Mouse (Mus musculus) right cerebral cortex, postnatal 25 days (tissue): ENCODE measurements around the gene Rnf180.

ENCODE experiments used
- DNase-seq: peaks from one replicate; pipeline ENCODE4 v3.0.0; 2022

The Rnf180 gene

DNA sequence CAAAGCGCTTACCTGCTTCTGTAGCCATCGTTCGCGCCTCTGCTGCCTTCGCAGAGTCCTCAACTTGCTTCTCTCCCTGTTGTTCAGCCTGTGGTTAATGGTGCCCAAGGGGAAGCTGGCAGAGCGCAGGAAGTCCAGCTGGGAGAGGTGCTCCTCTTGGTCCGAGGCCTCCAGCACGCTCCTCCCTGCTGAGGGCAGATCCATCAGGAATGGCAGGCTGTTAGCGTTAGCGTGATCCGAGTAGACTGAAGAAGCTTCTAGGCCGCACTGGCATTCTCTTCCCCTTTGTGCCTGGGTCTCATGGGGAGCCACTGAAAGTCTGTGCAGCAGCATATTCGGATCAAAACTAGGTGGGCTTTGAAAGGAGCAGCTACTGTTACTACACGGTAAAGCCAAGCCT is 45.0 kb downstream of the Rnf180 start:
- no peak for DNase-seq

DNA sequence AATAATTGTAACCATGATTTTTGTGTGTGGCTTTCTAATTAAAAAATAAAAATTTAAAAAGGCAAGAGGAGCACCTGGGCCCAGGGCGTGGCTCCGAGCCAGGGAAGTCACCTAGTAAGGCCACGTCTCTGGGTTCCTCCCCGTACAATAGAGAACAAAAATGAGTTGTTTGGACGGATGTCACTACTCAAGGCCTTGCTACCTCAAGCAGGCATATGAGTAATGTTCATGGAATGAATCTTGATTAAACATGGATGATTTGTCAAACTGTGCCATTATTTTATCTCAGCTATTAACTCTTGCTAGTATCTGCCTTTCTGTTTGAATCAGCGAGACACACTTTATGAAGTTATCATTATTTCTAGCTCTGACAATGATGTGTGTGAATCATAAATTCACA is 46.9 kb downstream of the Rnf180 start:
- DNase-seq: no peak

DNA sequence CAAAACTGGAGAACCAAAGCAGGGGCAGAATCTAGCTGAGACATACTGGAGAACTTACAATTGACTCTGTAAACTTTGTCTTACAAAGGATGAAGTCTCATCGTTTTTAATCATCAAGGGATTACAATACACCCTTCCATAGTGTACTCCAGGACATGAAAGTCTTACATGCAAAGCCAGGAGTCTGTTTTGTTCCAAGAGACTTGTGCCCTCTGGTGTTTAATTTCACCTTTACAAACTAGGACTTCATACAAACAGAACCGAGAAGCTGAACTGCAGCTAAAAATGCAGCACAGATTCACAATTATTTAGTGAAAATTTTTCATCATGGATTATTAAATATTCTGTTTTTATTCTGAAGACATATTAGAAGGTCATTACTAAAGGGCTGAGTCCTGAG is 53.8 kb downstream of the Rnf180 start:
- no peak for DNase-seq

DNA sequence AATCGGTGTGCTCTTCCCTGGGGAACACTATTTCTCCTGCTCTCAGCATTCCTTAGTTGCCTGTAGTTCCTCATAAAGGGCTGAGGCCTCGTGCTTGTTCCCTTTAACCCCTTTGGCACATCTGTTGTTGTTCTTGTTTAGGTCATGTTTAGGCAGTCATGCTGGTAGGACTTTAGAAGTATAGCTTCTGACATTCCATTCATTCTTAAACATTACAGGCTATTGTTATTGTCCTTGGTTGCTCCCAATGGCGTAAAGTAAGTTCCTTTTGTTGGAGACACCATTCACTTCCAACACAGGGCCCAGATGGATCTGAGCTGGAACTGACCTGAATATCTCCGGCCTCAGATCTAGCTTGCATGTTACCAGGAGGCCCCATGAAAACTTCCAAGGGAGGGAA is 67.5 kb downstream of the Rnf180 start:
- no peak for DNase-seq

DNA sequence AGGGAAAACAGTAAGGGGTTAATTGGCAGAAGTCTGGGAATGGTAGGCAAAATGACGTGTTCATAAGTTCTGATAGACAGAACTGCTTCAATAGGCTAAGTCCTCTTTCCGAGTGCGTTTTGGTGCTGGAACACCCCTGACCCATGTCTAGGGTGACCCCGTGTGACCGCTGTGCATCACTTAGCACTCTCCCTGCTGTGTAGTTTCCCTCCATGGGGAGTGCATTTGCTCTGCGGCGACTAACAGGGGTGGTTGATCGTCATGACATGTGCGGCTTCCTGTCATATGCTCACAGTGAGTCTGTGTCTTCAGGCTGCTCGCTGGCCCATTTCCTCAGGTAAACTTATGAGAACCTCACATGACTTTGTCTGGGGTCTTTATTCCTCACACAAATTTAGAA is 70.6 kb downstream of the Rnf180 start:
- DNase-seq: no peak

DNA sequence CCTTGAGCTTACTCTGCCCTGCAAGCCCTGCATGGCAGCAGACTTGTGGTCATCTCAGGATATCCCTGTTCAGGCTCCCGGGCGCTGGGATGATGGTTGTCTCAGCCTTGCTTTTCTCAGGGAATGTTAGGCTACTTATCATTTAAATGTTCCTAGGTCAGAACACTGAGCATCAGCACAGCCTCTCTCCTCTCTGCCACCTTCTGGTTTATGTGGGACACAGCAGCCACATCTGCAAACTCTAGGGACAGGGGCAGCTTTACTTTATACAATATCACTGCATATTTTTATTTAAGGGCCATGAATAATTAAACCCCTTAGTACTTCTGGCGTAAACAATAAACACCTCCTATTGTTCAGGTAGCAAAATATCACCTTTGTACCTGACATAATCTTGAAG is 71.5 kb downstream of the Rnf180 start:
- peak; percentile 22 for DNase-seq

DNA sequence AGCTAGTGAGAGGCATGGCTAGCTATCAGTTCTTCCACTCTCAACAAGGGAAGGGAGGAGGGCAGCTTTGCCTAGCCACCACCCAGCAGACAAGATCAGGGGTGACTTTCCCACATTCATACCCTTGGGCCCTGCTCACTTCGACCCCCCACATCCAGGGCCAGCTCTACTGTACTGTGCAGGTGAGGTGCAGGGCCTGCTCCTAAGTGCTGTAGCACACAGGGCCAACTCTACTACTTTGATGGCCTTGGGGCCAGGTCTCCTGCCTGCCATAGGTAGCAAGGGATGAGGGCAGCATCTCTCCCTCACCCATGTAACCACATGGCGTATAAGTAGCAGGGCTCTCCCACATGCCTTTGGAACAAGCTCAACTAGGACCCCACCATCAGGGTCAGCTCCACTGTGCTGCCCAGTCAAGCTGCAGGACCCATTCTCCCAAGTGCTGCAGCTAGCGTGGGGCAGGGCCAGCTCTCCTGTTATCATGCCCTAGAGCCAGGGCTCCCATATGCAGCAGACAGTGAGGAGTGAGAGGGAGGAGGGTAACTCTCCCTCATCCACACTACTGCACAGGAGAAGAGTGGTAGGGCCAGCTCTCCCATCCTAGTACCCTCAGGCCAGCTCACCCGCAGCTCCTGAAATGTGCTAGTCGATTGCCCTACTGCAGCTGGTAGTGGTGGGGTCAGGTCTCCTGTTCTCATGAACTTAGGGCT is 72.4 kb downstream of the Rnf180 start:
- DNase-seq: no peak

DNA sequence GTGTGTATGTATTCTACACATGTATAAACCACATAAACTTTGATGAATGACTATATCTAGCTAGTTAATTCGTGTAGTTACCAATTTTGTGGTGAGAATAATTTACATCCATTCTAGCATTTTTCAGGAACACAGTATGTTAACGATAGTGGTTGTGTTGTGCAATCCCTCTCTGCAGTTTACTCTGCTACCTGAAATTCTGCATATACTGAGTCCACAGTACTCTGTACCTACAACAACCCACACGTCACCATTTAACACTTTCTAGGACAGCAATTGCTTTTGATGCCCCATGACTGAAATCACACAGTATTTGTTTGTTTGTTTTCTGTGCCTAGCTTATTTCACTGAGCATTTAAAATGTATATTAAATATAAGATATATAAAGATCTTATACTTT is 83.9 kb downstream of the Rnf180 start:
- DNase-seq: no peak

DNA sequence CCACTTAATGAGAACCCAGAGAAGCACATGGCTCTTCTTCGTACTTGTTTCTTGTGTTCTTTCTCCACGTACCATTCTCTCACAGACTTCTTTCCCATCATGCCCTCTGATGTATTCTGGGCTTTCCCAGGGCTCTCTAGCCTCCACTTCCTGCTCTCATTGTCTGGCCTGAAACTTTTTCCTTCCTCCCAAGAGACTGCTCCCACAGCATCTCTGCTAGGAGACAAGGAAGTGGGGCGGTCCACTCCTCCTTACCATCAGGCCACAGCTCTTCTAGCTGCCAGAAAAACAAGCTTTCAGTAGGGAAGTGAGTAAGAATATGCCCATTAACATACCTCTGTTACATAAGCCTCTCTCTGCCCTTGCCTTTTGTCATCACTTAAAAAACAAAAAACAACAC is 90.8 kb downstream of the Rnf180 start:
- DNase-seq: no peak

DNA sequence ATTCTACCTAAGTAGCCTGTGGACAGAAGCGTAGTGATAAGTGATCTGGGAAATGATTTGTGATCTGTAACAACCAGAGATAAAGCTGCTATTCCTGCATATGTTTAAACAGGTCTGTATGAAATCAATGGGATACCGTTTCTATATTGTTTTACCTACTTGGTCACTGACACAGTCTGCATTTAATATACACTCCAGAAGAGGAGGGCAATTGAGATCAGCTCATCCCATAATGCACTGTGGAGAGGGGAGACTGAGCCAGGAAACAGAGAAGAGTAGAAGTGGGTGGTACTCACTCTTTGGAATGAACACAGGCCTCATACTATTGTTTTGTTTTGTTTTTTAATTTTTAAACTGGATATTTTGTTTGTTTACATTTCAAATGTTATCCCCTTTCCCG is 96.0 kb downstream of the Rnf180 start:
- DNase-seq: no peak

DNA sequence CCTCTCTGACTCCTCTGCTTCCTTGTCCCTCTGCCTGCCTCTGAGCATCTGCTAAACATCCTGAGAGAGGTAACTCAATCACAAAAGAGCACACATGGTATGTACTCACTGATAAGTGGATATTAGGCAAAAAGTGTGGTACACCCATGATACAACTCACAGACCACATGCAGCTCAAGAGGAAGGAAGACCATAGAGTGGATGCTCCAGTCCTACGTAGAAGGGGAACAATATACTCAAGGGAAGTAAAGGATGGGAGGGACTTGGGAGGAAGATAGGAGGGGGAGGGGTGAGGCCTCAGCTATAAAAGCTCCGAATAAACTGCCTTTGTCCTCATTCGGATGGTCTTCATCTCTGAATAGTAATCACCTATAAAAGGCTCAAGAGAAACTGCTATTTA is 96.6 kb downstream of the Rnf180 start:
- DNase-seq: no peak

DNA sequence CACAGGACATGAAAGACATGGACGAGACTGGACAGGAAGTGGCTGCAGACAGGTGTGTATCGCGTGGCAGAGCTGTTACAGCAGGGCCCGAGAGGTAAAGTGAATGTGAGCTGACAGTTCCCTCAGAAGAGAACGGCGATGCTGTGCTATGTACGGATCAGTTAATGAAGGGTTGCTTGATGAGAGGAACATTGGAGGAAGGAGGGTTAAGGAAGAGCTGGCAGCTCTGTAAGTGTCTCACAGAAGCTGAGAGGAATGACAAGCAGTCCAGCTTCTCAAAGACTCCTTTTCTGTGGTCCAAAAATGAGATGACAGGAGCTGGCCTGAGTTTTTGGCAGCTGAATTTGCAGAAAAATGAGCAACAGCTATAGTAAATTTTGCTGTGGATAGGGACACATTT is 101.0 kb downstream of the Rnf180 start:
- no peak for DNase-seq

DNA sequence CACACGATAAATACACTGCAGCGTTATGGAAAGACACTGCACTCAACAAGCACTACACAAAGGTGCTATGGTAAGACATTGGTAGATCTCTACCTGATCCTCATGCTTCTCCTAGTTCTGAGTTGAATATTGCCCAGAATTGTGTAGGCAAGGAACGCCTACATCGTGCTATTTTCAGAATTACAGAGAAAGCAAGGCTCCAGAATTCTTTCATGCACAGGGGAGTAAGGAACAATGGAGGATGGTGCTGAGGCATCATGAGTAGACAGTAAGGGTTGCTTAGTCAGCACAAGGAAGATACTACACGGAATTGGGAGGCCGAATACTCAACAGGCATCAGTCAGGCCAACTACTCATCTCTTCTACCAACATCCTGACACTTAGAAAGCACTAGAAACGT is 105.9 kb downstream of the Rnf180 start:
- no peak for DNase-seq

DNA sequence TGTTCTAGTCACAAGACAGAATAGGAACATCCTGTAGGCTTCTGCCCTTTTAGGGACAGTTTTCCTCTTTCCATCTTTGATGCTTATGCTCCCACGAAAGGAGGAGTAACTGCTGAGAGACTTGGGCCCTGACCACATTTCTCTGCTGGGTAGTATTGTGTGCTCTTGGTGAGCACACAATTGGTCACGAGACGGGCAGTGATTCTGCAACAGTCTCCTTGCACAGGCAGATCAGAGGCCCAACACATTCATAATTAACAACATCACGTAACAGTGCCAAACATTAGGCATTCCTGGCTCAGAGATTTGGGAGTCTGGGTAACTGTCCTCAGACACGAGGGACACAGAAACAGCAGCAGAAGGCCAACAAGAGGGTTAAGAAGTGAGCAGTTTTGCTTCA is 113.8 kb downstream of the Rnf180 start:
- DNase-seq: no peak

DNA sequence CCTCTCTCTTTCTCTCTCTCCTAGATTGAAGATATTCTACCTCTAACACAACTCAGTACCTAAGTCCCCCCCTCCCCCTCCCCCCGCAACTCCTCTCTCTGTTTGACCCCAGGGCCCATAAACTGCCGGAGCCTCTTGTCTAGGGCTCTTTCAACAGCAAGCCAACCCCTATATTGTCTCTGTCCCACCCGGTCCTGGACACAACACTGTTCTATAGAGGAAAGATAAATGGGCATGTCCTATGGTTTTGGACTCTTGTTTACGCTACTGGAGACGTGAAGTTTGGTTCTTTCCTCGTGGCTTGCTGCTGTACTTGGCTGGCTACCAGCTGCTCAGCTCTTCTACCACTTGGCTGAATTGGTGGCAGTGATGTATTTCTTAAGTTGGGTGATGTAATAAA is 129.2 kb downstream of the Rnf180 start:
- DNase-seq: no peak

DNA sequence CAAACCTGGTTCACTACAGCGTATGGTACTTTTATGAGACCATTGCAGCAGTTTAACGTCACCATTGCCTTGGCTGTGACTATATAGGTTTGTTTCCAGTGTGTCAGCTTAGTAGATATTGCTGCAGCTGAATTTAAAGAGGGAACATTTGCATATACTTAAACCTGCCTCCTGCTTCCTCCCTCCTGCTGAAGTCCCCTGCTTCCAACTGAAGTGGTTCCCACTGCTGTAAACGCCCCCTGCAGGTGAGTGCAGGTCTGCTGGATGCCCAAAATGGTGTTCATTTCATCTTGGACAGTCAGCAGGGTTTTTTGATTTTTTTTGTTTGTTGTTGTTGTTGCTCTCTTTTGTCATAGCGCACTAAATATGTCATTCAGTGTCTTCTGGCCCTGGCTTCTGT is 140.7 kb downstream of the Rnf180 start:
- no peak for DNase-seq

DNA sequence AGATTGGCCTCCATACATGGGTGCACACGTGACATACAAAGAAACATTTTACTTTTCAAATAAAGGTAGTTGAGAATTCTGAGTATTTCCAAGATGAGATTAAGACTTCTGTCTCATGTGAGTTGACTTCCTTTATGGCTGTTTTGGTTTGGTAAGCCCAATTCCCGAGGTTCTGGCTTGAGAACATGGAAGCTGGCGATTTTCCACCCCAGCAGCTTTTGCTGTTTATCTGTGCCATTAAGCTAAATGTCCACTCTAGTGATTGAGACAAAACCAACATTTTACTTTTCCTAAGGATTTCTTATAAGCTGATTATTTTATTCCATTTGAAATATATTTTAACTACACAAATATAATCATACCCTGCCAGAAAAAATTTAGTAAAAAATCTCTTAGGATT is 144.6 kb downstream of the Rnf180 start:
- DNase-seq: no peak

DNA sequence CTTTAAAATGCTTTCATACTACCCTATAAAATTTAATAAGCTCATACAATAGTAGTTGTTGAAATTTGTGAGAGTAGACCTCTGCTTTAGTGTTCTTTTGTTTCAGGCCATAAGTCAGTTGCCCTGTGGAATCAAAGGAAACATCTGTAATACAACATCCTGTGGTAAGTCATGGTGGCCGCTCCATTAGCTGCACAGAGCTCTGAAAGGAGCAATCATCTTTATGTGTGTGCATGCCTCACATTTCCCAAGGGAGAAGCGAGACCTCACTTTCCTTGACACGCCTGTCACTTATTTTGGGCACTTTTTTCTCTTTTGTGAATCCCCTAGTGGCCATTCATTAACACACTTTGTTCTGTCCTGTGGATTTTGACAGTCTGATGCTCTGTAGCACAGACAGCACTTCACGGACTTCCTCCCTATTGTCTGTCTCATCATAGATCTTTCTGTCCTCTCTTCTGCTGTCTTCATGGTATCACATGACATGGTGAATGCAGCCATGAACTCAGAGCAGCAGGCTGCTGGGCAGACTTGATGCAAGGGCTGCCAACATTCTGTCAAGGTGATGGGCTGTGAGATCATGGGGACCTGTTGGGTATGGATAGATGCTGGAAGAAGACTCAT is 146.7 kb downstream of the Rnf180 start:
- no peak for DNase-seq

DNA sequence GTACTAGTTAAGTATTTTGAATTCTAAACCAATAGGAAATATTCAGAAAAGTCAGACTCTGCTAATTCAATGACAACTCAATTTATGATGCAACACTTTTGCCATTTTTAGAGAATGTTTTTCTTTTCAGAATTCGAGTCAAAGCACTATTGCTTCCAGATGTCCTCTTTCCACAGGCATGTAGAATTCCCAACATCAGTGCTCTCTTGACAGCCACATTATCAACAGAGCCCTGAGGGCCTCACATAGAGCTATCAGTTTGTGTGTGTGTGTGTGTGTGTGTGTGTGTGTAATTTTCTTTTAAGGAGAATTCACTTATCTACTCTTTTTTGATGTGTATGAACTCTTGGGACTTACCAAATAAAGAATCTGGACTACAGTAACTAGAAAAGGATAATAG is 147.8 kb downstream of the Rnf180 start:
- no peak for DNase-seq

DNA sequence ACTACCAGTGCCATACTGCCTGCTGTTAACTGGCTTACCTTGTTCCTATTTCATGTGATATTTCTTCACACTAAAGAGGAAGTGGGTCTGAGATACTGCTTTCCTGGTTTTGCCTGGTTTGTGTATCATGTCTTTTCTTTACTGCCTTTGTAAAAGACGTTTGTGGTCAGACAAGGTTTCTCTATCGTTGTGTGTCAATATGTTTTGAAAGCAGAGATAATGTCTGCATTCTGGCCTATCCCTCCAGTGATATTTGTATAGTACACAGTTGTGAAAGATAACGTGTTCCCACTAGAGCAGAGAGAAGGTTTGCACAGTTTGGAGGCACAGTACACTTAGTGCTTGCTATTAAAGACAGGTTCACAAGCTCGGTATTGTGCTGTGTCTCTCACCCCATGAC is 154.7 kb downstream of the Rnf180 start:
- no peak for DNase-seq

DNA sequence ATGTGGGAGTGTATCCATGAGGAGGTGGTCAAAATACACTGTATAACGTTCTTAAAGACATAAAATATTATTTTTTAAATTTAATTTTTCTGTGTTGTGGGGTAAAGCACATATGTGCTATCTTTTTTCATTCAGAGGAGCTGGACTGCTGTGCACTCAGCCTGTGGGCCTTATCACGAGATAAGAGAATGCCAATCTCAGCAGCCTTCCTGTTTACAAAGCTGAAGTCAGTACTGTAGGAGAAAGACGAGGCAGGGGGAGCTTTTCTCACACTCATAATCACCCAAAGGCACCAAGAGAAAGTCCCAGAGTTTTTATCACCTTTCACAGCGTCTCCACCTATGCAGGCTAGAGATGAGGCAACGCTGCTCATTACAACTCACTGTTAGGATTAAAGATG is 160.2 kb downstream of the Rnf180 start:
- DNase-seq: no peak

DNA sequence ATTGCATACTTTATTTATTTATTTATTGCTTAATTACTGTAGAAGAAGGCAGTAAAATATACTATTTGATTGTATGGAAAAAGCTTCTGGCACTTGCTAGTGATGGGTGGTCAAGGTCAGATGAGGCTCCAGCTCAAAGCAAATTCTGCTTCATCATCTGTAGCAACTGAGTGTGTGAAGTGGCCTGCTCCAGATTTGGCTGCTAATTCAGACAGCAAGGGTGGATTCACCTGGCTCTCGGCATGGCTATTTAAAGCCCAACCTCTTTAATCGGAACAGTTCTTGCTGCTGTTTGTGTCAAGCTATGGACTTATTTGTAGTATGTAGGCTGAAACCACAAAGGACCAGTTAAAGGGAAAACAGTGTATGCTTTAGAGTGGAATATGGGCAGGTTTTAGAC is 161.8 kb downstream of the Rnf180 start:
- no peak for DNase-seq

DNA sequence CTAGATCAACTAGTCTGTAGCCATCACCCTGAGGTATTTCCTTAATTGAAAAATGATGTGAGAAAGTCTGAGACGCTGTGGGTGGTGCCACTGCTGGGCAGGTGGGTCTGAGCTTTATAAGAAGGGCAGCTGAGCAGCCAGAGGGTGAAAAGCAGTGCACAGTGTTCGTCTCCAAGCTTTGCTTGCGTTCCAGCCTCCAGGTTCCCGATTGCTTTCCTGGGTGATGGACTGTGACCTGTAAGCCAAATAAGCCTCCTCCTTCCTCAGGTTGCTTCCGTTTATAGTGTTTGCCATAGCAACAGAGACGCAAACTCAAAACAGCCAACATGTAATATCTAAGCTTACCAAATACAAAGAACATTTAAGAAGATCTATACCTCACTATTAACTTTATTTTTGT is 162.2 kb downstream of the Rnf180 start:
- DNase-seq: no peak

DNA sequence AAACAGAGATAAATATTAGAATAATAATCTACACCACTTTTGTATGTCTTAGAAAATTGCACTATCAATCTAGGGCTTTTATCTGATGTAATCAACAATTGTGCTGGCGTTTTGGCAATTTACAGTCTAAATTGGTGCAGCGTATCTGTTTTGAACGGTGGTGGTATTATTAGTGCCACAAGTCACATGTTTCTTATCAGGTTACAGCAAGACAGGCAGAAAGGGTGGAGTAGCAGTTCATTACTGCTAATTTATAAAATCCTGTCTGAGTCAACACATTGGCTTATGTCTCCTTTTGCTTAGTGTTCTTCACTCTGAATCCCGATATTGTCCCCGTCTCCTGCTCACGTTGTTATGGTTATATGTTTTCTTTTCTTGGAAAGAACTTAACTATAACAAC is 164.5 kb downstream of the Rnf180 start:
- no peak for DNase-seq

DNA sequence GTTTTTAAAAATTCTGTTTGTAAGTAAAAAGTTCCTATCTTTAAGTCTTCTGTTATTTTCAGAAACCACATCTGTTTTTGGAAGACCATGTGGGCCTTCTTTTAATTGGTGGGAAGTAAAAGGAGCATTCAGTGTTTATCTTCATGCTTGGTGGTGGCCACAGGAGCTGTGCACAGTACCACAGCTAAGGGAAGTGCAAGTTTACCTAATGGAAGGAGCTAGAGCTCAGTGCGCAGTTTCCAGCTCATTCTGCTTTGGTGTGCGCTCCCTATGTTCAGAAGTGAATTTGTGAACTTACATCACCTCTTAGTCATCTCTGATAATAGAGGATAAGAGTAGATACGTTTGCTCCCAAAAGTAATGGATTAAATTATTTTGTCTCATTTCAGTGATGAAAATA is 172.5 kb downstream of the Rnf180 start:
- DNase-seq: no peak
